Mouse (Mus musculus) kidney, embryonic 14.5 days (tissue): ENCODE measurements around the gene Emb. TPM values are rescaled to one million over a fixed set of nuclear protein-coding genes. Genes with fewer than 3 reads are reported as not detected.
"Not testable (repeated sequence)": the region's sequence is repeated elsewhere in the genome, so short reads cannot be mapped to it uniquely, and the experiment has no call there.

Experiments used
- ATAC-seq: fragments of 200-750 bp; cut with Nextera tagmentation; 2 replicates; pipeline ENCODE4 v1.8.0; 2017; ENCODE audit warnings: moderate number of reproducible peaks, mild to moderate bottlenecking, moderate TSS enrichment, moderate library complexity; ENCODE audit not compliant: low FRiP score, low TSS enrichment
- H3K27ac ChIP-seq: fragments of 300-500 bp; sonication (generic); 2 replicates; pipeline ENCODE4 v1.5.1; 2014; ENCODE audit warnings: low read depth, mild to moderate bottlenecking, low read length, moderate library complexity, mixed read lengths
- H3K27me3 ChIP-seq: fragments of 300-500 bp; sonication (generic); 2 replicates; pipeline ENCODE4 v1.6.1; 2014; ENCODE audit warnings: mild to moderate bottlenecking, low read length; ENCODE audit not compliant: control insufficient read depth, insufficient read depth
- H3K36me3 ChIP-seq: fragments of 300-500 bp; sonication (generic); 2 replicates; pipeline ENCODE4 v1.6.1; 2014; ENCODE audit warnings: low read length, mixed read lengths; ENCODE audit not compliant: control insufficient read depth, insufficient read depth
- H3K4me1 ChIP-seq: fragments of 300-500 bp; sonication (generic); 2 replicates; pipeline ENCODE4 v1.6.1; 2014; ENCODE audit warnings: low read length, mixed read lengths; ENCODE audit not compliant: control insufficient read depth, insufficient read depth
- H3K4me2 ChIP-seq: fragments of 300-500 bp; sonication (generic); replicated peaks from 2 replicates; pipeline ENCODE4 v1.6.1; 2014; ENCODE audit warnings: low read depth, mild to moderate bottlenecking, low read length
- H3K4me3 ChIP-seq: fragments of 300-500 bp; sonication (generic); 2 replicates; pipeline ENCODE4 v1.5.1; 2014; ENCODE audit warnings: mild to moderate bottlenecking, low read length
- H3K9ac ChIP-seq: fragments of 300-500 bp; sonication (generic); 2 replicates; pipeline ENCODE4 v1.6.1; 2014; ENCODE audit warnings: low read depth, mild to moderate bottlenecking, low read length, moderate library complexity
- H3K9me3 ChIP-seq: fragments of 300-500 bp; sonication (generic); 2 replicates; pipeline ENCODE4 v1.6.1; 2016; ENCODE audit warnings: low read length; ENCODE audit not compliant: control insufficient read depth
- WGBS: fragments of 180-500 bp; shearing (Covaris S2); extraction: QIAGEN DNeasy Blood & Tissue Kit; methylation state at CpG from one replicate; pipeline ENCODE4 v1.1.7; 2014; 5-methylcytosine and 5-hydroxymethylcytosine counted together
- polyA plus RNA-seq: library from polyadenylated mRNA; unstranded; fragments of >200 nt; fragmentation: Nextera tagmentation; extraction: Ambion mirVana; gene quantifications from 2 replicates; pipeline ENCODE4 v1.2.1, GENCODE M21; 2014

The Emb gene
- 34.9 and 47.3 TPM in 2 replicates for polyA plus RNA-seq

DNA sequence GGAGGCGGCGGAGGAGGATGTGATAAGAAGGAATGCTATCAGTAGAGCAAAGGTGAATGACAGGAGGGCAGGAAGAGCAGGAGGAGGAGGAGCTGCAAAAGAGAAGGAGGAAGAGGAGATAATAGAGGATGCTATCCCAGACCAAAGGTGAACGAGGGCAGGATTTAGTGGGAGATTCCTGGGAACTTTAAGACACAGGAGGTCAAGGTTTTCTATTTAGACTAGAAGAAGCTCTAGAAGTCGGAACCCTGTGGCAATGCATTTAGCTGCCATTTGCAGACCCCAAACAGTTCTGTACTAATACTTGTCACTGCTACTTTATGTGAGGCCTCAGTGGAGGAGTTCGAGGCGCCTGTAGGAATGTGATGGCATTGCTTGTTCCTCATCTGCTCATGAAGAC is at the start of gene Emb:
Gene Emb, plus strand, starts transcription at position 301 of the 400 bp plus-strand sequence.
- Histone ChIP-seq H3K9ac (no peak within 1 kb of the TSS), H3K4me1 (no peaks in the 10 kb centered on the region), H3K9me3 (no peaks in the 10 kb centered on the region), H3K4me3 (no peak within 1 kb of the TSS), H3K27me3 (no peaks in the 10 kb centered on the region), H3K4me2 (no peak within 1 kb of the TSS), H3K36me3 (no peaks in the 10 kb centered on the region), H3K27ac (no peak within 1 kb of the TSS)
- WGBS: 70% methylated on average over 6 of the region's 6 CpGs
- ATAC-seq: no peak

GRCm38 (mm10) chr13:117163906-117164305 is 44.4 kb upstream of the Emb start:
- Histone ChIP-seq H3K4me1 (no peaks in the 10 kb centered on the region), H3K27ac (no peak overlapping the region), H3K36me3 (no peaks in the 10 kb centered on the region), H3K4me2 (no peak overlapping the region), H3K9ac (no peak overlapping the region), H3K27me3 (no peaks in the 10 kb centered on the region), H3K4me3 (no peak overlapping the region), H3K9me3 (no peaks in the 10 kb centered on the region)
- 37% methylated on average over 5 of the region's 5 CpGs for WGBS
- ATAC-seq: peak; percentile 72; the same call in 1 of the 2 replicates

- Histone ChIP-seq H3K27me3 (no peaks in the 10 kb centered on the region), H3K4me3 (no peak overlapping the region), H3K36me3 (no peaks in the 10 kb centered on the region), H3K27ac (no peak overlapping the region), H3K4me2 (no peak overlapping the region), H3K9ac (no peak overlapping the region), H3K9me3 (no peaks in the 10 kb centered on the region), H3K4me1 (no peaks in the 10 kb centered on the region)
- no peak for ATAC-seq
- 95% methylated on average over 8 of the region's 8 CpGs for WGBS
Observed at GRCm38 (mm10) chr13:117165071-117165470, 43.3 kb upstream of the Emb start.

- H3K27me3 ChIP-seq, H3K4me1 ChIP-seq, H3K36me3 ChIP-seq, H3K4me3 ChIP-seq, H3K4me2 ChIP-seq, ATAC-seq, H3K9me3 ChIP-seq, H3K27ac ChIP-seq, H3K9ac ChIP-seq: not testable (repeated sequence)
- 71% methylated on average over 3 of the region's 3 CpGs for WGBS
Observed at GRCm38 (mm10) chr13:117180912-117181311, 27.4 kb upstream of the Emb start.

- Histone ChIP-seq H3K27me3 (no peaks in the 10 kb centered on the region), H3K9ac (no peak overlapping the region), H3K4me2 (no peak overlapping the region), H3K36me3 (no peaks in the 10 kb centered on the region), H3K4me3 (no peak overlapping the region), H3K4me1 (no peaks in the 10 kb centered on the region), H3K9me3 (no peaks in the 10 kb centered on the region), H3K27ac (no peak overlapping the region)
- no peak for ATAC-seq
- 87% methylated on average over 6 of the region's 6 CpGs for WGBS
Observed at GRCm38 (mm10) chr13:117183288-117183687, 25.0 kb upstream of the Emb start.

- H3K4me3 ChIP-seq: no peak overlapping the region
- H3K4me1 ChIP-seq: no peaks in the 10 kb centered on the region
- no peak overlapping the region for H3K27ac ChIP-seq
- no peaks in the 10 kb centered on the region for H3K27me3 ChIP-seq
- no peak for ATAC-seq
- H3K9me3 ChIP-seq: no peaks in the 10 kb centered on the region
- no peaks in the 10 kb centered on the region for H3K36me3 ChIP-seq
- H3K9ac ChIP-seq: no peak overlapping the region
- 88% methylated on average over 6 of the region's 6 CpGs for WGBS
- no peak overlapping the region for H3K4me2 ChIP-seq
Observed at GRCm38 (mm10) chr13:117185329-117185728, 23.0 kb upstream of the Emb start.

DNA sequence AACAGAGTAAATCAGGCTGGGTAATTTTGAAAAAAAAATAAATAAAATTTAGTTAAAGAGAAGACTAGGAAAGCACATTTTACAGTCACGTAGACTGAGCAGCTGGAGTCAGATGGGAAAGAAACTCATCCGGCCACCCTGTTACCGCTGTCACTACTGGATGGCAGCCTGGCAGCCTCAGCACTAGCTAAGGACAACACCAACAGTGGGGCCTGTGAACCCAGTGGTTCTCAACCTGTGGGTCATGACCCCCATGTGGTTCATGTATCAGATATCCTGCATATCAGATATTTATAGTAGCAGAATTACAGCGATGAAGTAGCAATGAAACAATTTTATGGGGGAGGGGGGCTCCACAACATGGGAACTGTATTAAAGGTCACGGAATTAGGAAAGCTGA is 16.2 kb upstream of the Emb start:
- Histone ChIP-seq H3K4me3 (no peak overlapping the region), H3K4me1 (no peaks in the 10 kb centered on the region), H3K9me3 (no peaks in the 10 kb centered on the region), H3K27me3 (no peaks in the 10 kb centered on the region), H3K36me3 (no peaks in the 10 kb centered on the region), H3K9ac (no peak overlapping the region), H3K4me2 (no peak overlapping the region), H3K27ac (no peak overlapping the region)
- ATAC-seq: no peak
- 88% methylated on average over 5 of the region's 5 CpGs for WGBS

- Histone ChIP-seq H3K36me3 (no peaks in the 10 kb centered on the region), H3K4me1 (no peaks in the 10 kb centered on the region), H3K4me2 (no peak overlapping the region), H3K4me3 (no peak overlapping the region), H3K27ac (no peak overlapping the region), H3K9ac (no peak overlapping the region), H3K27me3 (no peaks in the 10 kb centered on the region), H3K9me3 (no peaks in the 10 kb centered on the region)
- WGBS: 50% methylated on average over 7 of the region's 7 CpGs
- ATAC-seq: no peak
Observed at GRCm38 (mm10) chr13:117193422-117193983, 14.8 kb upstream of the Emb start.

DNA sequence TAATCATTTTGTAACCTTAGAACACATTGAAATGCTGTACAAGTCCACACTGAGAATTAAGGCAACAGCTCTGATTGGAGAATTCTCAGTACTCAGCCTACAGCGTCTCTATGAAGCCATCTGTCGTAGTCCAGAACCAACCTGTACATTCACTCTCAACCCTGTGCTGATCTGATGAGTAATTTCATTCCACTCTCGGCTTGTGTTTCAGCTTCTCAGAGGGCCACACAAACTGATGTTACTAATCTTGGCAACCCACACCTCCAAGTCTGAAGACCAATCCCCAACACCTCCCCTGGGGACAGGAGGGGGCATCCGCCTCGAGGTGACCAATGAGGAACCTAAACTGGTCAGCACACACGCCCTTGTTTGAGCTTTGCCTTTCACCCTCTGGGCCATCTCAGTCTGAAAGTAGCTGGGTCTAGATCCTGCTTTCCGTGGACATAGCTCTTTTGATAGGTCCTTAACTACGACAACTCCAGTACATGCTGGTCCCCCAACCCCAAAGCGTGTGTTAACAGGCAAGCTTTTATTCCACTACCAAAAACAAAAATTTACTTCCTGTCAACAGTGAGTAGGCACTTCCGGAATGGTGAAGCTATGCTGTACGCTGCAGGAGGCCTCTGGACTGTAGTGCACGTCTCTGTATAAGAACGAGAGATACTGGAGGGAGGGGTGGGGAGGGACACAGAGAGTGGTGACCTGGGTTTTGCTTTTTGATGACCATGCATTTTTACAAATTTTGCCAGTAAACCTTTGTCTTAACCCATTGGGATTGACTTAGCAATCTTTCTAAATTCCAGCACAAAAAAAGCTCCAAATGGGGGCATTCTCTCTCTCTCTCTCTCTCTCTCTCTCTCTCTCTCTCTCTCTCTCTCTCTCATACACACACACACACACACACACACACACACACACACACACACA is 12.5 kb upstream of the Emb start:
- no peaks in the 10 kb centered on the region for H3K27me3 ChIP-seq
- no peak overlapping the region for H3K27ac ChIP-seq
- no peak overlapping the region for H3K4me2 ChIP-seq
- H3K4me3 ChIP-seq: no peak overlapping the region
- H3K9ac ChIP-seq: no peak overlapping the region
- H3K4me1 ChIP-seq: no peaks in the 10 kb centered on the region
- WGBS: 88% methylated on average over 13 of the region's 13 CpGs
- H3K36me3 ChIP-seq: no peaks in the 10 kb centered on the region
- ATAC-seq: no peak
- H3K9me3 ChIP-seq: no peaks in the 10 kb centered on the region
